Mouse (Mus musculus) MEL (cell line): ENCODE results near the gene Endog. TPM values are rescaled to one million over a fixed set of nuclear protein-coding genes. Genes with fewer than 3 reads are reported as not detected.
"Not testable (repeated sequence)": the region's sequence is repeated elsewhere in the genome, so short reads cannot be mapped to it uniquely, and the experiment has no call there.

Experiments used
- DNase-seq: peaks from one replicate; pipeline ENCODE4 v3.0.0; 2011; ENCODE audit warnings: low read depth, low spot score
- H3K27ac ChIP-seq: 2 replicates; pipeline ENCODE4 v1.5.1; 2012; ENCODE audit warnings: low read depth, mild to moderate bottlenecking, control low read depth, low read length, moderate library complexity; ENCODE audit not compliant: control insufficient read depth
- H3K27me3 ChIP-seq, 2 experiments: fragments of 150-350 bp in 1 of 2; sonication (generic) in 1 of 2; 2 replicates each; pipeline ENCODE4 v1.6.1; 2012; ENCODE audit warnings: low read length in 2 of 2, mild to moderate bottlenecking in 2 of 2, improper control_type of control experiment in 1 of 2, moderate library complexity in 1 of 2; ENCODE audit not compliant: insufficient read depth in 2 of 2, control insufficient read depth in 1 of 2
- H3K36me3 ChIP-seq, 2 experiments: 2 replicates each; pipeline ENCODE4 v1.6.1; 2012 to 2014; ENCODE audit warnings: low read length in 2 of 2, improper control_type of control experiment in 1 of 2, inconsistent platforms in 1 of 2, mild to moderate bottlenecking in 1 of 2; ENCODE audit not compliant: insufficient read depth in 2 of 2, control insufficient read depth in 1 of 2
- H3K4me1 ChIP-seq, 2 experiments: fragments of 150-350 bp in 1 of 2; sonication (generic) in 1 of 2; 2 replicates each; pipeline ENCODE4 v1.6.1; 2012; ENCODE audit warnings: low read length in 2 of 2, improper control_type of control experiment in 1 of 2, mild to moderate bottlenecking in 1 of 2; ENCODE audit not compliant: insufficient read depth in 2 of 2, control insufficient read depth in 1 of 2
- H3K4me3 ChIP-seq, 2 experiments: fragments of 150-350 bp in 1 of 2; sonication (generic) in 1 of 2; 2 replicates each; pipeline ENCODE4 v1.5.1; 2012; ENCODE audit warnings: low read depth in 2 of 2, low read length in 2 of 2, mild to moderate bottlenecking in 2 of 2, moderate library complexity in 2 of 2, control low read depth in 1 of 2, improper control_type of control experiment in 1 of 2; ENCODE audit not compliant: control insufficient read depth in 1 of 2, insufficient read depth in 1 of 2
- H3K79me2 ChIP-seq: 2 replicates; pipeline ENCODE4 v1.6.1; 2012; ENCODE audit warnings: mild to moderate bottlenecking, low read length, moderate library complexity; ENCODE audit not compliant: control insufficient read depth, poor library complexity, insufficient read depth
- H3K9ac ChIP-seq: 2 replicates; pipeline ENCODE4 v1.6.1; 2012; ENCODE audit warnings: low read depth, mild to moderate bottlenecking, control low read depth, low read length, moderate library complexity; ENCODE audit not compliant: control insufficient read depth, poor library complexity, severe bottlenecking
- H3K9me3 ChIP-seq: fragments of 150-350 bp; sonication (generic); replicated peaks from 2 replicates; pipeline ENCODE4 v1.6.1; 2012; ENCODE audit warnings: mild to moderate bottlenecking, low read length, improper control_type of control experiment, moderate library complexity; ENCODE audit not compliant: insufficient read depth
- CHD2 ChIP-seq: IDR thresholded peaks from 2 replicates; pipeline ENCODE4 v1.6.1; 2011; ENCODE audit warnings: low read length, improper control_type of control experiment
- CTCF ChIP-seq, 3 experiments: IDR thresholded peaks in 2 of 3; conservative IDR thresholded peaks in 1 of 3; 2 replicates each; pipeline ENCODE4 v1.5.1; 2011 to 2012; ENCODE audit warnings: low read length in 3 of 3, low read depth in 2 of 3, mild to moderate bottlenecking in 2 of 3, improper control_type of control experiment in 1 of 3, inconsistent platforms in 1 of 3, mixed read lengths in 1 of 3, moderate library complexity in 1 of 3; ENCODE audit not compliant: control insufficient read depth in 1 of 3, insufficient read depth in 1 of 3, poor library complexity in 1 of 3, severe bottlenecking in 1 of 3
- E2F4 ChIP-seq: IDR thresholded peaks from 2 replicates; pipeline ENCODE4 v1.6.1; 2011; ENCODE audit warnings: low read depth, low read length, improper control_type of control experiment, borderline replicate concordance
- EP300 ChIP-seq, 2 experiments: IDR thresholded peaks; 2 replicates each; pipeline ENCODE4 v1.6.1; 2011; ENCODE audit warnings: improper control_type of control experiment in 2 of 2, low read length in 2 of 2, low read depth in 1 of 2, mild to moderate bottlenecking in 1 of 2
- ETS1 ChIP-seq: IDR thresholded peaks from 2 replicates; pipeline ENCODE4 v1.6.1; 2012; ENCODE audit warnings: low read depth, mild to moderate bottlenecking, inconsistent platforms, low read length, improper control_type of control experiment, moderate library complexity
- GABPA ChIP-seq: IDR thresholded peaks from 2 replicates; pipeline ENCODE4 v1.6.1; 2012; ENCODE audit warnings: low read depth, mild to moderate bottlenecking, inconsistent platforms, low read length, improper control_type of control experiment, moderate library complexity
- KAT2A ChIP-seq: conservative IDR thresholded peaks from 2 replicates; pipeline ENCODE4 v1.6.1; 2012; ENCODE audit warnings: low read depth, low read length, improper control_type of control experiment, inconsistent platforms
- MAX ChIP-seq: IDR thresholded peaks from 2 replicates; pipeline ENCODE4 v1.6.1; 2011; ENCODE audit warnings: low read length, improper control_type of control experiment
- MAZ ChIP-seq: IDR thresholded peaks from 2 replicates; pipeline ENCODE4 v1.6.1; 2012; ENCODE audit warnings: low read depth, mild to moderate bottlenecking, inconsistent platforms, low read length, improper control_type of control experiment
- MYC ChIP-seq: IDR thresholded peaks from 2 replicates; pipeline ENCODE4 v1.6.1; 2011; ENCODE audit warnings: low read depth, mild to moderate bottlenecking, low read length, improper control_type of control experiment, moderate library complexity
- POLR2AphosphoS2 ChIP-seq: IDR thresholded peaks from 2 replicates; pipeline ENCODE4 v1.6.1; 2011; ENCODE audit warnings: low read length, improper control_type of control experiment
- RCOR1 ChIP-seq: IDR thresholded peaks from 2 replicates; pipeline ENCODE4 v1.6.1; 2012; ENCODE audit warnings: low read depth, mild to moderate bottlenecking, inconsistent platforms, low read length, improper control_type of control experiment
- TAL1 ChIP-seq: IDR thresholded peaks from 2 replicates; pipeline ENCODE4 v1.6.1; 2012; ENCODE audit warnings: mild to moderate bottlenecking, inconsistent platforms, low read length, moderate library complexity, mixed read lengths
- TBP ChIP-seq: IDR thresholded peaks from 2 replicates; pipeline ENCODE4 v1.8.0; 2011; ENCODE audit warnings: low read depth, low read length, improper control_type of control experiment
- TCF12 ChIP-seq: IDR thresholded peaks from 2 replicates; pipeline ENCODE4 v1.6.1; 2014; ENCODE audit warnings: low read depth, mild to moderate bottlenecking, inconsistent platforms, low read length, improper control_type of control experiment, moderate library complexity
- USF2 ChIP-seq, 2 experiments: IDR thresholded peaks; 2 replicates each; pipeline ENCODE4 v1.6.1; 2011 to 2012; ENCODE audit warnings: improper control_type of control experiment in 2 of 2, low read length in 2 of 2, borderline replicate concordance in 1 of 2, inconsistent platforms in 1 of 2, low read depth in 1 of 2, mild to moderate bottlenecking in 1 of 2; ENCODE audit not compliant: insufficient read depth in 1 of 2
- ZKSCAN1 ChIP-seq: IDR thresholded peaks from 2 replicates; pipeline ENCODE4 v1.6.1; 2012; ENCODE audit warnings: low read depth, mild to moderate bottlenecking, inconsistent platforms, low read length, improper control_type of control experiment, moderate library complexity
- ZMIZ1 ChIP-seq: IDR thresholded peaks from 2 replicates; pipeline ENCODE4 v1.6.1; 2012; ENCODE audit warnings: low read depth, mild to moderate bottlenecking, inconsistent platforms, low read length, improper control_type of control experiment, moderate library complexity
- ZNF384 ChIP-seq: IDR thresholded peaks from 2 replicates; pipeline ENCODE4 v1.6.1; 2012; ENCODE audit warnings: low read depth, mild to moderate bottlenecking, inconsistent platforms, low read length, improper control_type of control experiment
- polyA plus RNA-seq, 2 experiments: library from polyadenylated mRNA; stranded (reverse) in 1 of 2; unstranded in 1 of 2; fragments of >175 nt in 1 of 2; fragments of >200 nt in 1 of 2; gene quantifications; 2 replicates each; pipeline versions ENCODE4 v1.2.1 to v1.2.4; 2012; ENCODE audit warnings: low replicate concordance in 2 of 2, low read depth in 1 of 2; ENCODE audit not compliant: insufficient read length in 2 of 2, insufficient read depth in 1 of 2, missing spikeins in 1 of 2
- total RNA-seq: library from RNA; depleted of rRNA; stranded (reverse); fragments of 300-350 nt; gene quantifications from 2 replicates; pipeline ENCODE4 v1.2.3, GENCODE M21; 2012

The Endog gene
- total and polyA plus RNA-seq, 3 experiments: 19.4 to 27.2 TPM; not detected in 1

DNA sequence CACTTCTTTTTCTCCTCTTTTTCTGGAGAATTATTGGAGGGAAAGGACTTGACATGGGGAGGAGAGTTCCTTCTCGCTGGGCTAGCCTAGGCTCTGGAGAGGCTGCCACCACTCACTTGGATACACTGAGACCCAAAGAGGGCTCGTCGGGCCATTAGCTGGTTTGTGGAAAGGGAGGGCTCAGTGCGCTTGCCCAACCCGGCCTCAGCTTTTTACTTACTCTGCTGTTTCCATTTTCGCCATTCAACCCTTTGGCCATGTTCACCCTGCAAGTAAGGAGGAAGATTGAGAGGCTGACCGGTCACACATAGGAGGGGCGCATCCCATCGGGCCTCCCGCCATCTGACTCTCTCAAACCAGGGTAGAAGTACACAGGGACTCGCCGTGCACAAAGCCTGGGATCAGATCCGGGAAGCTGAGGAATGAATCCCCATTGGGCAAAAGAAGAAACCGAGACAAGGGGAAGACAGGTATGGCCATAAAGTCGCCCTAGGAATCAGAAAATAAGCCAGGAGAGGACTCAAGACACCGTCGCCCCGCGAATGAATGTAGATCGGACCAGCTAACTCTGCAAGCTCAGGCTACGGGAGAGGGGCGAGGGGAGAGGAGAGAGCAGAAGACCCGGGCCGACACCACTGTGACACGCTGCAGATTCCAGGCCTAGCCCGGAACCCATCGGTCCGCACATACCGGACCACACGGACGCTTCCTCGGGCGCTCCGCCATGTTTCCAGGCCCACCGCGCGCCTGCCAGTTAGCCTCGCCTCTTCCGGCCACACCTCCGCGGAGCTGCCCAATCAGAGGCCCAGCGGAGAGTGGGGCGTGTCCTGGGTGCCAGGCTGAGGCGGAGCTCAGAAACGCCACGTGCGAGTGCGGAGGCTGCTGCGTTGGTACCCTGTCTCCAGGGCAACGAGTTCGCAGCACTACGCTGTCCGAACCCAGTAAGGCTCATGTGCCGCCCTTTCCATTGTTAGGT lies 6.7 kb downstream of the Endog start, which contains the start of gene Spout1 (continued):
- TF ChIP-seq POLR2AphosphoS2 (0 out of 2 replicates have a peak, but pooled peaks have one; percentile 53), ETS1 (peak; percentile 35; the same call in 1 of the 2 replicates), E2F4 (no peak), CTCF (IDR thresholded peaks at IDR 0.05 in 2 of 3, conservative IDR thresholded peaks at IDR 0.05 in 1 of 3; ENCODE audit: control insufficient read depth in 1 of 3, insufficient read depth in 1 of 3, low read depth in 2 of 3, low read length in 3 of 3, poor library complexity in 1 of 3, severe bottlenecking in 1 of 3) (no peak)

DNA sequence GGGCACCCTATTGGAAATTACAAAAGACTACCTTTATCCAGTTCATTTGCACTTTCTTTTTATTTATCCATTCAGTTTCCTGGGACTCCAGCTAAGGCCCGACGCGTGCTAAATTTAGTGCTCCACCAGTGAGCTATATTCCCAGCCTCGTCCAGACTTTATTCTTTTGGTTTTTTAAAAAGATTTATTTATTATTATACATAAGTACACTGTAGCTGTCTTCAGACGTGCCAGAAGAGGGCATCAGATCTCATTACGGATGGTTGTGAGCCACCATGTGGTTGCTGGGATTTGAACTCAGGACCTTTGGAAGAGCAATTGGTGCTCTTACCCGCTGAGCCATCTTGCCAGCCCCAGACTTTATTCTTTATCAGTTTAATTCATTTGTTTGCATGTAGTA lies 7.4 kb downstream of the Endog start:
- H3K27me3 ChIP-seq, H3K4me1 ChIP-seq, H3K79me2 ChIP-seq, H3K27ac ChIP-seq, DNase-seq, H3K36me3 ChIP-seq, H3K9me3 ChIP-seq: not testable (repeated sequence)
- Histone ChIP-seq H3K9ac (peak overlapping the region; percentile 2; the same call in 1 of the 2 replicates), H3K4me3 (peak overlapping the region; percentile 38 to 45)

DNA sequence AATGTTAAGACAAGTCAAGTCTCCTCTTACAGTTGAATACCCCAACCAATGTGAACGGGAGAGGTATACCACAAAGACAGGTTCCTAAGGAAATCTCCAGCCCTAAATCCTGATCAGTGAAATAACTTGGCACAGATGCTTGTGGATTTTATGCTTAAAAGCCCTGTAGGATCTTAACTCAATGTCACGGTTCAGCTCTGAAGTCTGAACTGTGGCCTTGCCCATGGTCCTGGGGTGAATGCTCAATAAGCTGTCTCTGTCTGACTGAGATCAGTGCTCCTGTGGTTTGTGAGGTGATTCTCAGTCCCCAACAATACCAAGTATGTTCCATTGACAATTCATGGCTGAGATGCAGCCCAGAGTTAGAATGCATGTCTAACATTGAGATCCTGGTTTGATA lies 11.1 kb downstream of the Endog start:
- H3K4me3 ChIP-seq: no peak overlapping the region
- no peak for DNase-seq
- TF ChIP-seq ZKSCAN1: no peak
- TF ChIP-seq ETS1: no peak
- no peak for TF ChIP-seq KAT2A
- no peak for TF ChIP-seq CHD2
- TF ChIP-seq ZNF384: no peak
- TF ChIP-seq MYC: no peak
- no peak for TF ChIP-seq GABPA
- no peak for TF ChIP-seq MAX
- TF ChIP-seq TBP: no peak
- no peak for TF ChIP-seq MAZ
- TF ChIP-seq RCOR1: no peak
- TF ChIP-seq EP300 (IDR thresholded peaks at IDR 0.05; ENCODE audit: low read depth in 1 of 2, low read length in 2 of 2): no peak
- TF ChIP-seq TAL1: no peak
- no peak for TF ChIP-seq ZMIZ1
- TF ChIP-seq USF2 (IDR thresholded peaks at IDR 0.05; ENCODE audit: borderline replicate concordance in 1 of 2, insufficient read depth in 1 of 2, low read depth in 1 of 2, low read length in 2 of 2): no peak
- no peak for TF ChIP-seq TCF12
- H3K79me2 ChIP-seq: peaks cover 7% of the 10 kb centered on the region; the same call in 1 of the 2 replicates
- H3K9ac ChIP-seq: no peak overlapping the region
- 0 out of 4 replicates have a peak, but pooled peaks cover 0 to 2% of the 10 kb centered on the region in 2 experiments for H3K36me3 ChIP-seq
- no peaks in the 10 kb centered on the region for H3K9me3 ChIP-seq
- H3K4me1 ChIP-seq: peaks cover 0 to under 1% of the 10 kb centered on the region in 2 experiments; a peak in 2 of 4 replicates
- no peak overlapping the region for H3K27ac ChIP-seq
- H3K27me3 ChIP-seq: no peaks in the 10 kb centered on the region
